Mouse (Mus musculus): ENCODE measurements around the gene Pcsk7. TPM values are rescaled to one million over a fixed set of nuclear protein-coding genes. Genes with fewer than 3 reads are reported as not detected.

Pcsk7 gene
- 5.1 TPM for polyA plus RNA-seq (2014; fragmentation: Illumina TruSeq; extraction: RNeasy Lipid Tissue Mini Kit (QIAGEN cat#74804); ENCODE audit: low read depth, low replicate concordance)

GRCm38 (mm10) chr9:45906355-45907077, at the start of gene Pcsk7, which contains the start of gene Rnf214:
TSS of gene Pcsk7 (plus strand) at chr9:45906497.
TSS of gene Rnf214 (minus strand) at chr9:45906911.

GRCm38 (mm10) chr9:45935628-45936210, 29.4 kb downstream of the Pcsk7 start, which contains the start of gene Tagln:
TSS of gene Tagln (minus strand) at chr9:45936058.

GRCm38 (mm10) chr9:45955107-45955963, 49.0 kb downstream of the Pcsk7 start, which contains the start of gene Sidt2:
TSS of gene Sidt2 (minus strand) at chr9:45955258.

Other genes with a start within 250 kb of the Pcsk7 start
- 1.4 TPM for gene Cep164, start 77.8 kb upstream of the Pcsk7 start, polyA plus RNA-seq (2014; fragmentation: Illumina TruSeq; extraction: RNeasy Lipid Tissue Mini Kit (QIAGEN cat#74804); ENCODE audit: low read depth, low replicate concordance)
- gene Bace1, start 67.9 kb upstream of the Pcsk7 start, polyA plus RNA-seq (2014; fragmentation: Illumina TruSeq; extraction: RNeasy Lipid Tissue Mini Kit (QIAGEN cat#74804); ENCODE audit: low read depth, low replicate concordance): 12.8 TPM
- gene Rnf214, start 414 bp downstream of the Pcsk7 start, polyA plus RNA-seq (2014; fragmentation: Illumina TruSeq; extraction: RNeasy Lipid Tissue Mini Kit (QIAGEN cat#74804); ENCODE audit: low read depth, low replicate concordance): 31.3 TPM
- 2.8 TPM for gene Tagln, start 29.6 kb downstream of the Pcsk7 start, polyA plus RNA-seq (2014; fragmentation: Illumina TruSeq; extraction: RNeasy Lipid Tissue Mini Kit (QIAGEN cat#74804); ENCODE audit: low read depth, low replicate concordance)
- 12.3 TPM for gene Sidt2, start 48.8 kb downstream of the Pcsk7 start, polyA plus RNA-seq (2014; fragmentation: Illumina TruSeq; extraction: RNeasy Lipid Tissue Mini Kit (QIAGEN cat#74804); ENCODE audit: low read depth, low replicate concordance)
- gene Pafah1b2, start 106.2 kb downstream of the Pcsk7 start, polyA plus RNA-seq (2014; fragmentation: Illumina TruSeq; extraction: RNeasy Lipid Tissue Mini Kit (QIAGEN cat#74804); ENCODE audit: low read depth, low replicate concordance): 24.0 TPM
- gene Sik3, start 106.3 kb downstream of the Pcsk7 start, polyA plus RNA-seq (2014; fragmentation: Illumina TruSeq; extraction: RNeasy Lipid Tissue Mini Kit (QIAGEN cat#74804); ENCODE audit: low read depth, low replicate concordance): 7.5 TPM

Data from liver, adult 10 weeks (tissue).